Mouse (Mus musculus) brain, embryonic 14.5 days (tissue): ENCODE data around the gene Vnn1.

Source experiments
- CTCF ChIP-seq: fragments of 200-500 bp; IDR thresholded peaks from 2 replicates; pipeline ENCODE4 v1.5.1; 2012; ENCODE audit warnings: inconsistent platforms, mild to moderate bottlenecking, moderate library complexity, borderline replicate concordance; ENCODE audit not compliant: insufficient read depth, insufficient read length; ENCODE audit errors: extremely low read depth
- POLR2A ChIP-seq: fragments of 200-500 bp; IDR thresholded peaks from 2 replicates; pipeline ENCODE4 v1.6.1; 2012; ENCODE audit warnings: mild to moderate bottlenecking, inconsistent platforms, borderline replicate concordance; ENCODE audit not compliant: poor library complexity, insufficient read depth, insufficient read length, severe bottlenecking; ENCODE audit errors: extremely low read depth

- TF ChIP-seq POLR2A (no peak), CTCF (no peak)
These were observed 9.6 kb upstream of the Vnn1 start for GRCm38 (mm10) chr10:23884910-23885309.
